Comparison of ENCODE assay signal across 24 mouse cellular contexts in the genomic region with DNA sequence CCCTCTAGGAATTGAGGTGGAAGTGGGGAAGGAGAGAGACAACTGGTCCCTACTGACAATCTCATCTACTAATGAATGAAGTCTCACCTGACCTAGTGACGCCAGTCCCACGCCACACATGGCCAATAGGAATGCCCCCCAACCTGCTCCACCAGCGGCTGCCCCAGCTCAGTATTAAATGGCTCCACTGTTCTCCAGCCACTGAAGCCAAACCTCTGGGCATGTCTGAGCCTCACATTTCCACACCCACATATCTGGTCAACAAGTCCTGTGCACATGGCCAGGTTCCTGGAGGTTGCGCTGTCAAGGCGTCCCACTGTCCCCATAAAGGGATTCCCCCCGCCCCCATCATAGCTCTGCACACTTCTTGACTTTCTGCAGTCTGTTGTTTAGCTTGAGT. TPM values are rescaled to one million over a fixed set of nuclear protein-coding genes. Genes with fewer than 3 reads are reported as not detected.
DNase-seq lines count a peak whose midpoint lies in the region.
"Had no signal": no experiment of that assay in that cellular context is flagged by ENCODE, and none has a peak within 500 bp of the region (broad histone marks: within the 10 kb centered on the region; RNA-seq: fewer than 3 reads in every experiment).

No protein-coding gene starts in this region.

- H3K27ac ChIP-seq in macrophage: peak overlapping the region; percentile 98
- H3K27ac ChIP-seq: embryonic facial prominence, embryonic 10.5 days; forebrain, embryonic 10.5 days; hindbrain, embryonic 12.5 days had no signal

- DNase-seq in urinary bladder, postnatal 14 days (ENCODE audit: low spot score): peak; percentile 58
- no peak for DNase-seq in urinary bladder, adult 2 months (ENCODE audit: low spot score)
- DNase-seq in fat pad, adult 2 months (ENCODE audit: extremely low read depth, low read depth, low spot score): peak; percentile 70
- DNase-seq in spleen, postnatal 36 days (ENCODE audit: low spot score in 2 of 2): no peak
- no peak for DNase-seq in layer of hippocampus, adult 8-10 months (ENCODE audit: low spot score in 2 of 2)
- DNase-seq: adrenal gland, adult 2 months; adrenal gland, postnatal 14 days; cerebellum, adult 8-10 months; cerebellum, postnatal 10 days; cerebellum, postnatal 36 days; embryo, embryonic 11 days; gastrocnemius, postnatal 14 days; heart, adult 11 months had no signal

- peaks cover 10% of the 10 kb centered on the region for H3K36me3 ChIP-seq in macrophage (ENCODE audit: inconsistent target)

- WGBS in macrophage (ENCODE audit: missing documents): 98% methylated on average over 6 of the region's 6 CpGs

- H3K4me3 ChIP-seq in macrophage (ENCODE audit: inconsistent target): no peak overlapping the region
- H3K4me3 ChIP-seq: embryonic facial prominence, embryonic 10.5 days; embryonic facial prominence, embryonic 13.5 days; erythroblast, embryonic 14.5 days; forebrain, embryonic 10.5 days; forebrain, embryonic 13.5 days; hindbrain, embryonic 12.5 days; hindbrain, embryonic 15.5 days had no signal

- H3K79me2 ChIP-seq in macrophage (ENCODE audit: inconsistent target): peaks cover 24% of the 10 kb centered on the region

RNA-seq across cellular contexts. Expression of a gene that starts 2.1 kb away (rescaled TPM):
- 49.5 and 57.3 TPM in 2 replicates for polyA plus RNA-seq in urinary bladder, adult 2 months (2012; rRNA removed)
- 1,000 to 10,000 TPM in 2 of 26 experiments, 100 to 1,000 TPM in 22, 10 to 100 TPM in 2; 80.1 to 1,178 (median 596) TPM for total RNA-seq in macrophage (2018; cell fraction: chromatin; rRNA removed)
- total RNA-seq in macrophage (2018; cell fraction: cytosol; rRNA removed): 100 to 1,000 TPM; 198 to 483 (median 309) TPM
- total RNA-seq in macrophage (2018; cell fraction: nucleus; rRNA removed): 100 to 1,000 TPM in 25 of 26 experiments, 10 to 100 TPM in 1; 81.9 to 812 (median 459) TPM
- polyA plus RNA-seq in macrophage (2018): 156 to 334 TPM (median 219 TPM) in 3 replicates
- 100 to 1,000 TPM; 144 to 156 (median 150) TPM for total RNA-seq in layer of hippocampus, adult 8-10 months (2022)

RNA-seq across cellular contexts. Expression of a gene that starts 23.5 kb away (rescaled TPM):
- polyA plus RNA-seq in urinary bladder, adult 2 months (2012; rRNA removed): 175 and 188 TPM in 2 replicates
- 100 to 1,000 TPM in 4 of 26 experiments, 10 to 100 TPM in 22; 15.8 to 124 (median 61.4) TPM for total RNA-seq in macrophage (2018; cell fraction: chromatin; rRNA removed)
- total RNA-seq in macrophage (2018; cell fraction: cytosol; rRNA removed): 100 to 1,000 TPM; 119 to 291 (median 183) TPM
- 100 to 1,000 TPM in 4 of 26 experiments, 10 to 100 TPM in 22; 28.6 to 130 (median 74.8) TPM for total RNA-seq in macrophage (2018; cell fraction: nucleus; rRNA removed)
- polyA plus RNA-seq in macrophage (2018): 115 to 183 TPM (median 157 TPM) in 3 replicates
- total RNA-seq in layer of hippocampus, adult 8-10 months (2022): 100 to 1,000 TPM; 169 to 190 (median 176) TPM

RNA-seq across cellular contexts. Expression of a gene that starts 25.7 kb away (rescaled TPM):
- 37.6 and 37.9 TPM in 2 replicates for polyA plus RNA-seq in urinary bladder, adult 2 months (2012; rRNA removed)
- 10 to 100 TPM in 1 of 26 experiments, 1 to 10 TPM in 4, under 1 TPM in 2, not detected in 19; 0.86 to 30.1 (median 1.1) TPM for total RNA-seq in macrophage (2018; cell fraction: chromatin; rRNA removed)
- under 1 TPM in 2 of 26 experiments, not detected in 24; 0.18 to 0.47 TPM for total RNA-seq in macrophage (2018; cell fraction: cytosol; rRNA removed)
- total RNA-seq in macrophage (2018; cell fraction: nucleus; rRNA removed): 1 to 10 TPM in 6 of 26 experiments, under 1 TPM in 5, not detected in 15; 0.50 to 3.5 (median 1.0) TPM
- polyA plus RNA-seq in macrophage (2018): not detected in 3 replicates
- 1 to 10 TPM; 4.2 to 6.6 (median 5.5) TPM for total RNA-seq in layer of hippocampus, adult 8-10 months (2022)
- total RNA-seq: hematopoietic stem cell, adult 5-6 weeks; MEL had no signal
- polyA plus RNA-seq: CD4-positive, CD25-positive, alpha-beta regulatory T cell, adult 4 months had no signal

Comparison
In these comparisons a context has a peak if more than half of its experiments do, and no peak if none do; other contexts are left out.
1. DNase-seq: peak in urinary bladder, postnatal 14 days (single experiment) and fat pad, adult 2 months (single experiment); none in urinary bladder, adult 2 months (single experiment), spleen, postnatal 36 days (0 of 2) and layer of hippocampus, adult 8-10 months (0 of 2).
2. RNA of a gene that starts 25.7 kb away (polyA plus RNA-seq): 37.6 to 37.9 TPM in urinary bladder, adult 2 months; not detected in macrophage; every median in the first group is over 10 times any median in the second.